Comparison of ENCODE assay signal across 1 mouse cellular context in genomic region chr17:56587773-56588172, GRCm38 (mm10).
TF ChIP-seq lines count a peak whose summit lies in the region.

No protein-coding gene starts in this region.

TF ChIP-seq in myocyte, 11 proteins besides CTCF, POLR2A, EP300 and RAD21:
- TF ChIP-seq USF1 (IDR thresholded peaks at IDR 0.05; ENCODE audit: low read depth) (no peak), CEBPB (IDR thresholded peaks at IDR 0.05; ENCODE audit: insufficient read depth, poor library complexity, severe bottlenecking) (no peak), REST (IDR thresholded peaks at IDR 0.05; ENCODE audit: insufficient read depth, insufficient read length) (no peak), E2F4 (IDR thresholded peaks at IDR 0.05; ENCODE audit: insufficient read depth) (no peak), POLR2AphosphoS2 (IDR thresholded peaks at IDR 0.05; ENCODE audit: insufficient read length, low read depth) (no peak), MYOD1 (IDR thresholded peaks at IDR 0.05; ENCODE audit: control insufficient read depth in 1 of 3, insufficient read length in 2 of 3, low read depth in 2 of 3) (no peak), MYOG (IDR thresholded peaks at IDR 0.05; ENCODE audit: control insufficient read depth in 1 of 3, insufficient read depth in 1 of 3, insufficient read length in 2 of 3, low read depth in 2 of 3) (no peak), SRF (IDR thresholded peaks at IDR 0.05; ENCODE audit: control insufficient read depth, insufficient read length, low read depth) (no peak), TCF3 (IDR thresholded peaks at IDR 0.05; ENCODE audit: insufficient read length, low read depth) (no peak), MAX (IDR thresholded peaks at IDR 0.05; ENCODE audit: low read depth) (no peak), TCF12 (IDR thresholded peaks at IDR 0.05; ENCODE audit: insufficient read depth, poor library complexity, severe bottlenecking) (no peak)
